Mouse (Mus musculus): ENCODE results near the gene Gnaz.

DNA sequence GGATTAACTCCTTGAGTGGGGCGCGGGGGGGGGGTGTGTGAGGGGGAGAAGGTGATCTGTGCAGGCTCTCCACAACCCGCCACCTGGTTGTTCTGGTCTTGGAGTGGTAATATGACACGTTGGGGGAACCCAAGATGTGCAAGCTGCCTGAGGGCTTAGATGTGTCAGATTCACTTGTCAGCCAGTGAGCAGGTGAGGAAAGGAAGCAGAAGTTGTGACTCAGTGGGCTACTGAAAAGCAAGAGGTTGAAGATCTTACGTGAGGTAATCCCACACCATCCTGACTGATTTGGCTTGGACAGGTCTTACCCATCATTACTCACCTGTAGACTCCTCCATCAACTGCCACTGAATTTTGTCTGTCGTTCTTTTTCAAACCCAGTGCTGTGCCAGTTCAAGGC is 95.6 kb downstream of the Gnaz start:
- TF ChIP-seq CTCF (IDR thresholded peaks at IDR 0.05; ENCODE audit: low read depth, low read length) = no peak
- TF ChIP-seq POLR2A (IDR thresholded peaks at IDR 0.05; ENCODE audit: extremely low read depth, insufficient read depth, low read length) = no peak

Data from liver, adult 2 months (tissue).